In genomic region chr10:77605908-77606826, GRCm38 (mm10) we compare ENCODE assay signal across 8 mouse cellular contexts. TPM values are rescaled to one million over a fixed set of nuclear protein-coding genes. Genes with fewer than 3 reads are reported as not detected.
DNase-seq lines count a peak whose midpoint lies in the region; ATAC-seq and TF ChIP-seq lines count a peak whose summit lies in the region.

Sumo3 (plus strand) TSS chr10:77606097.
Gm49325 (plus strand) TSS chr10:77606197.

- H3K27me3 ChIP-seq in forebrain, embryonic 16.5 days (replicated peaks; ENCODE audit: control insufficient read depth, insufficient read depth, low read length), result no peaks in the 10 kb centered on the region
- H3K27me3 ChIP-seq in neural tube, embryonic 15.5 days (replicated peaks), result no peaks in the 10 kb centered on the region

- H3K4me2 ChIP-seq in forebrain, embryonic 16.5 days (ENCODE audit: low read length), result peak within 1 kb of the TSS; percentile 86
- H3K4me2 ChIP-seq in neural tube, embryonic 15.5 days, result peak within 1 kb of the TSS; percentile 89

- H3K9me3 ChIP-seq in ES-E14 (ENCODE audit: control insufficient read depth, insufficient read depth, low read depth, low read length), result no peaks in the 10 kb centered on the region
- 0 out of 2 replicates have a peak, but pooled peaks cover 3% of the 10 kb centered on the region for H3K9me3 ChIP-seq in forebrain, embryonic 16.5 days (ENCODE audit: control insufficient read depth, low read length)
- no peaks in the 10 kb centered on the region for H3K9me3 ChIP-seq in neural tube, embryonic 15.5 days (replicated peaks)

- peak; percentile 92; the same call in 1 of the 2 replicates for TF ChIP-seq POLR2A in lung, adult 2 months (IDR thresholded peaks at IDR 0.05; ENCODE audit: borderline replicate concordance, extremely low read depth, low read depth, low read length)

- intact Hi-C loops in heart, postnatal 36 days (cut with DNase I), result loop anchor here (10.0 kb wide), 1 partner anchor 191 kb away; the partner anchor contains the start of gene Adarb1

- WGBS in forebrain, embryonic 16.5 days, result 1% methylated on average over 111 of the region's 119 CpGs
- WGBS in lung, adult 2 months, result 2% methylated on average over 118 of the region's 119 CpGs
- under 1% methylated on average over 94 of the region's 119 CpGs for WGBS in neural tube, embryonic 15.5 days

- H3K4me1 ChIP-seq in ES-E14 (ENCODE audit: control insufficient read depth in 2 of 2, insufficient read depth in 2 of 2, low read length in 2 of 2, poor library complexity in 1 of 2), result peaks cover 14 to 46% of the 10 kb centered on the region in 2 experiments
- peaks cover 23% of the 10 kb centered on the region for H3K4me1 ChIP-seq in forebrain, embryonic 16.5 days (replicated peaks; ENCODE audit: control insufficient read depth, insufficient read depth, low read length)
- peaks cover 4% of the 10 kb centered on the region for H3K4me1 ChIP-seq in lung, adult 2 months (ENCODE audit: control insufficient read depth, insufficient read depth, low read length)
- H3K4me1 ChIP-seq in neural tube, embryonic 15.5 days, result peaks cover 24% of the 10 kb centered on the region

- H3K9ac ChIP-seq in ES-E14 (ENCODE audit: insufficient read depth, low read depth, low read length, poor library complexity, severe bottlenecking), result peak within 1 kb of the TSS; percentile 97
- peak within 1 kb of the TSS; percentile 82 for H3K9ac ChIP-seq in forebrain, embryonic 16.5 days (replicated peaks; ENCODE audit: low read depth, low read length)
- peak within 1 kb of the TSS; percentile 83 for H3K9ac ChIP-seq in neural tube, embryonic 15.5 days (replicated peaks)

- peak within 1 kb of the TSS; percentile 100 for H3K27ac ChIP-seq in ES-E14 (ENCODE audit: insufficient read depth, low read depth, low read length, poor library complexity, severe bottlenecking)
- H3K27ac ChIP-seq in forebrain, embryonic 16.5 days (ENCODE audit: low read length), result peak within 1 kb of the TSS; percentile 91
- H3K27ac ChIP-seq in layer of hippocampus, adult 2 months, result peak within 1 kb of the TSS; percentile 99
- H3K27ac ChIP-seq in neural tube, embryonic 15.5 days (replicated peaks), result peak within 1 kb of the TSS; percentile 97

- TF ChIP-seq CTCF in layer of hippocampus, adult 2 months (conservative IDR thresholded peaks at IDR 0.05), result no peak
- TF ChIP-seq CTCF in lung, adult 2 months (IDR thresholded peaks at IDR 0.05; ENCODE audit: insufficient read depth, low read length), result no peak

- DNase-seq in ES-E14 (ENCODE audit: low read depth, low spot score), result peak; percentile 79
- peak; percentile 93 to 95 for DNase-seq in cerebellum, adult 18-20 months
- DNase-seq in heart, postnatal 36 days, result peak; percentile 99
- DNase-seq in layer of hippocampus, adult 2 months (ENCODE audit: low spot score in 2 of 2), result peak; percentile 94
- peak; percentile 99 for DNase-seq in lung, adult 2 months
- peak; percentile 100 for DNase-seq in testis, postnatal 10 days (ENCODE audit: low spot score)

- peak; percentile 88 for ATAC-seq in forebrain, embryonic 16.5 days
- peak; percentile 90 for ATAC-seq in neural tube, embryonic 15.5 days (ENCODE audit: low FRiP score)

- H3K36me3 ChIP-seq in ES-E14 (ENCODE audit: control insufficient read depth, insufficient read depth, low read length, poor library complexity, severe bottlenecking), result peaks cover 19% of the 10 kb centered on the region
- H3K36me3 ChIP-seq in forebrain, embryonic 16.5 days (ENCODE audit: control insufficient read depth, insufficient read depth), result peaks cover 4% of the 10 kb centered on the region
- peaks cover 13% of the 10 kb centered on the region for H3K36me3 ChIP-seq in neural tube, embryonic 15.5 days

- H3K4me3 ChIP-seq in ES-E14 (ENCODE audit: insufficient read depth in 1 of 2, low read depth in 1 of 2, low read length in 2 of 2, poor library complexity in 1 of 2, severe bottlenecking in 1 of 2), result peak within 1 kb of the TSS; percentile 84 to 87
- peak within 1 kb of the TSS; percentile 57 for H3K4me3 ChIP-seq in forebrain, embryonic 16.5 days (replicated peaks; ENCODE audit: low read length)
- peak within 1 kb of the TSS; percentile 63 for H3K4me3 ChIP-seq in layer of hippocampus, adult 2 months
- H3K4me3 ChIP-seq in lung, adult 2 months (replicated peaks; ENCODE audit: extremely low read depth, low read depth, low read length), result peak within 1 kb of the TSS; percentile 88
- peak within 1 kb of the TSS; percentile 67 for H3K4me3 ChIP-seq in neural tube, embryonic 15.5 days (replicated peaks)

- in situ Hi-C loops in ES-E14 (cut with MboI; ENCODE audit: low sequenced_read_pairs in 2 of 2, unreplicated experiment in 2 of 2), result no loop called here

TF ChIP-seq in ES-E14, 5 proteins besides CTCF, POLR2A, EP300 and RAD21:
- 0 out of 2 replicates have a peak, but pooled peaks have one; percentile 17 for TF ChIP-seq MAFK (IDR thresholded peaks at IDR 0.05; ENCODE audit: insufficient read depth, low read depth, low read length)
- TF ChIP-seq ZNF384 (IDR thresholded peaks at IDR 0.05; ENCODE audit: low read depth, low read length), result no peak
- TF ChIP-seq HCFC1 (IDR thresholded peaks at IDR 0.05; ENCODE audit: borderline replicate concordance, insufficient read depth, low read length), result 0 out of 2 replicates have a peak, but pooled peaks have one; percentile 12

RNA-seq across cellular contexts. Expression of gene Sumo3, which starts in this region (rescaled TPM):
- 139 and 148 TPM in 2 replicates for total RNA-seq in ES-E14 (2012; rRNA removed)
- polyA plus RNA-seq in forebrain, embryonic 16.5 days (2015; fragmentation: Nextera tagmentation; extraction: Ambion mirVana), result 335 and 349 TPM in 2 replicates
- 10 to 100 TPM; 52.9 to 58.9 TPM for total RNA-seq in heart, postnatal 36 days (2021)
- 100 to 1,000 TPM; 131 to 138 TPM for total RNA-seq in layer of hippocampus, adult 2 months (2021)
- 201 and 261 TPM in 2 replicates for polyA plus RNA-seq in lung, adult 2 months (2012; rRNA removed)
- polyA plus RNA-seq in neural tube, embryonic 15.5 days (2015; fragmentation: Nextera tagmentation; extraction: Ambion mirVana), result 275 and 286 TPM in 2 replicates

RNA-seq across cellular contexts. Expression of gene Gm49325, which starts in this region (rescaled TPM):
- total RNA-seq in ES-E14 (2012; rRNA removed), result 1.7 and 5.4 TPM in 2 replicates
- 1.2 and 8.4 TPM in 2 replicates for polyA plus RNA-seq in forebrain, embryonic 16.5 days (2015; fragmentation: Nextera tagmentation; extraction: Ambion mirVana)
- 10 to 100 TPM; 10.6 to 17.6 TPM for total RNA-seq in heart, postnatal 36 days (2021)
- total RNA-seq in layer of hippocampus, adult 2 months (2021), result 10 to 100 TPM; 18.3 to 27.0 TPM
- not detected in 2 replicates for polyA plus RNA-seq in lung, adult 2 months (2012; rRNA removed)
- 1.4 and 2.4 TPM in 2 replicates for polyA plus RNA-seq in neural tube, embryonic 15.5 days (2015; fragmentation: Nextera tagmentation; extraction: Ambion mirVana)

Comparison
In these comparisons a context has a peak if more than half of its experiments do, and no peak if none do; other contexts are left out.
1. Peak in every context shown above with its lines: DNase-seq, ATAC-seq, H3K4me3 ChIP-seq and H3K27ac ChIP-seq.